Mouse (Mus musculus): Measurements from ENCODE around the gene Ifitm2. TPM values are rescaled to one million over a fixed set of nuclear protein-coding genes. Genes with fewer than 3 reads are reported as not detected.

The Ifitm2 gene
- polyA plus RNA-seq, 1 experiment from 2014 or later, result 949 TPM

DNA sequence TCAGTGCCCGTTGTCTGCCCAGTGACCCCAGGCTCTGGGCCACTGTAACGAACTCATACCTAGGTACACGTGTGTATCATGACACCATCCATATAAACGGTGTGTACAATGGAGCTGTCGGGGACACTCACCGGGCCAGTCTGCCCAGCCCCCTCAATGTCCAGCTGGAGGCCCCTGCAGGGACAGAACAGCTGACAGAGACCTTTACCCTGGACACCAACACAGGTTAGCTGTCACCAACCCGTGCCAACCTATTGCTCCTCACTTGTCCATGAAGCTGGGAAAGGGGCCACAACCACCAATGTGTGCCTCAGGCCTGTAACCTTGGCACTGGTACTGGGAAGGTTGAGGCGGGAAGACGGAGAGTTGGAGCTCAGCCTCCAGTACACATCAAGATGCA is 13.4 kb downstream of the Ifitm2 start:
- H3K36me3 ChIP-seq (ENCODE audit: control insufficient read depth, insufficient read depth, low read length), result peaks cover 9% of the 10 kb centered on the region

GRCm38 (mm10) chr7:140941222-140942051 is 14.3 kb downstream of the Ifitm2 start, which contains the start of gene Pgghg:
TSS of gene Pgghg (plus strand) at chr7:140941391.
- peak within 1 kb of the TSS; percentile 86 for H3K9ac ChIP-seq (ENCODE audit: low read length)
- ATAC-seq (ENCODE audit: low read depth), result peak; percentile 93
- peak within 1 kb of the TSS; percentile 62 for H3K4me2 ChIP-seq (ENCODE audit: low read depth, low read length)
- H3K27ac ChIP-seq (ENCODE audit: low read length), result peak within 1 kb of the TSS; percentile 95
- H3K4me3 ChIP-seq (ENCODE audit: low read length), result peak within 1 kb of the TSS; percentile 55
- no peaks in the 10 kb centered on the region for H3K9me3 ChIP-seq (ENCODE audit: control insufficient read depth, low read length)
- WGBS, result 2% methylated on average over 33 of the region's 33 CpGs
- H3K36me3 ChIP-seq (ENCODE audit: control insufficient read depth, insufficient read depth, low read length), result peaks cover 4% of the 10 kb centered on the region
- peaks cover 19% of the 10 kb centered on the region for H3K4me1 ChIP-seq (replicated peaks; ENCODE audit: control insufficient read depth, insufficient read depth, low read length)
- no peaks in the 10 kb centered on the region for H3K27me3 ChIP-seq (ENCODE audit: control insufficient read depth, insufficient read depth, low read depth, low read length)

More for the DNA sequence above, 13.4 kb downstream of the Ifitm2 start:
- Histone ChIP-seq H3K9me3 (ENCODE audit: control insufficient read depth, low read length) (no peaks in the 10 kb centered on the region), H3K4me3 (ENCODE audit: low read length) (peak overlapping the region; percentile 55), H3K27ac (ENCODE audit: low read length) (peak overlapping the region; percentile 95), H3K4me1 (replicated peaks; ENCODE audit: control insufficient read depth, insufficient read depth, low read length) (peaks cover 21% of the 10 kb centered on the region), H3K4me2 (ENCODE audit: low read depth, low read length) (peak overlapping the region; percentile 62), H3K27me3 (ENCODE audit: control insufficient read depth, insufficient read depth, low read depth, low read length) (no peaks in the 10 kb centered on the region), H3K9ac (ENCODE audit: low read length) (peak overlapping the region; percentile 86)
- 36% methylated on average over 9 of the region's 9 CpGs for WGBS
- peak; percentile 1 for ATAC-seq (ENCODE audit: low read depth)

DNA sequence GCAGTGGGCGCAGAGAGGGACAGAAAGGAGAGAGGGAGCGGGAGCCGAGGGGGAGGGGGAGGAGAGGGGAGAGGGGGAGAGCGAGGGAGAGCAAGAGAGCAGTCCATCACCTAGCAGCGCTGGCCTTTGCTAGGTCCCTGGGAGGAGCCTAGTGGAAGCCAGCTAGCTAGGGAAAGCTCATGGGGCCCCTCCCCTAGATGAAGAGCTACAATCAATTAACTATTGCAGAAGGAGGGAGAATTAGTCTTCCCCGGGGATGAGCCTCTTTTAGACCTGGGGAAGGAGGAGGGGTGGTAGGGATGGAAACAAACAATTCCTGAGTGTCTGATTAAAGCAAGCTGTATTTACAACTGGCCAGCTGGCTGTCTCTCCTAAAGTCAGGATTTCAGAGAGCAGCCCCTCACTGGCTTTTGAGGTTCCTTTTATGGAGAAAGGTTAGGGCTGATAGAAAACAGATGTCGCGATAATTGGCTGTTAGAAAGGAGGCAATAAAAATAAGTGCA is 16.1 kb downstream of the Ifitm2 start:
- ATAC-seq (ENCODE audit: low read depth), result peak; percentile 29
- H3K27me3 ChIP-seq (ENCODE audit: control insufficient read depth, insufficient read depth, low read depth, low read length), result no peaks in the 10 kb centered on the region; the same call in 1 of the 2 replicates
- H3K4me3 ChIP-seq (ENCODE audit: low read length), result no peak overlapping the region
- no peaks in the 10 kb centered on the region for H3K9me3 ChIP-seq (ENCODE audit: control insufficient read depth, low read length)
- H3K36me3 ChIP-seq (ENCODE audit: control insufficient read depth, insufficient read depth, low read length), result no peaks in the 10 kb centered on the region
- H3K9ac ChIP-seq (ENCODE audit: low read length), result peak overlapping the region; percentile 26; the same call in 1 of the 2 replicates
- peaks cover 19% of the 10 kb centered on the region for H3K4me1 ChIP-seq (replicated peaks; ENCODE audit: control insufficient read depth, insufficient read depth, low read length)
- peak overlapping the region; percentile 56 for H3K27ac ChIP-seq (ENCODE audit: low read length)
- WGBS, result 11% methylated on average over 7 of the region's 8 CpGs
- peak overlapping the region; percentile 38 for H3K4me2 ChIP-seq (ENCODE audit: low read depth, low read length)

DNA sequence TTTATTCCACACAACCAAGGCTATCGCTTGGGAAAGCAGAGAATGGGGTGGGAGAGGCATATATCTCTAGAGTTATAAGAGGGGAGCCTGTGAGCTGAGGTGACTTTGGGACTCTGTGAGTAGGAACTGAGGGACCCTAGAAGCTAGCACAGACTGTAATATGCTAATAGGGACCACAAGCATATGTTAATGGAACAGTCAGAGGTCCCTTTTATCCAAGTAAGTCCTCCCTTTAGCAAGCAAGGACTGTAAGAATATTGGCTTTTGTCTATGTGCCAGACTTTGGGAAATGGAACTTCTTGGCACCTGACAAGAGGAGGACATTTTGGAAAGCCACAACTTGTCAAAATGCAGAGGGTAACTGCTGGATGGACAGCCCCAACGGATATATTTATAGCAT is 16.9 kb downstream of the Ifitm2 start:
- H3K4me2 ChIP-seq (ENCODE audit: low read depth, low read length), result no peak overlapping the region
- H3K4me3 ChIP-seq (ENCODE audit: low read length), result no peak overlapping the region
- no peak overlapping the region for H3K9ac ChIP-seq (ENCODE audit: low read length)
- H3K36me3 ChIP-seq (ENCODE audit: control insufficient read depth, insufficient read depth, low read length), result no peaks in the 10 kb centered on the region
- 37% methylated on average over 2 of the region's 2 CpGs for WGBS
- no peak overlapping the region for H3K27ac ChIP-seq (ENCODE audit: low read length)
- no peaks in the 10 kb centered on the region for H3K9me3 ChIP-seq (ENCODE audit: control insufficient read depth, low read length)
- peaks cover 19% of the 10 kb centered on the region for H3K4me1 ChIP-seq (replicated peaks; ENCODE audit: control insufficient read depth, insufficient read depth, low read length)
- no peak for ATAC-seq (ENCODE audit: low read depth)
- H3K27me3 ChIP-seq (ENCODE audit: control insufficient read depth, insufficient read depth, low read depth, low read length), result no peaks in the 10 kb centered on the region; the same call in 1 of the 2 replicates

- no peak for ATAC-seq (ENCODE audit: low read depth)
- H3K4me3 ChIP-seq (ENCODE audit: low read length), result no peak overlapping the region
- H3K27ac ChIP-seq (ENCODE audit: low read length), result no peak overlapping the region
- H3K9me3 ChIP-seq (ENCODE audit: control insufficient read depth, low read length), result no peaks in the 10 kb centered on the region
- no peak overlapping the region for H3K4me2 ChIP-seq (ENCODE audit: low read depth, low read length)
- no peaks in the 10 kb centered on the region; the same call in 1 of the 2 replicates for H3K27me3 ChIP-seq (ENCODE audit: control insufficient read depth, insufficient read depth, low read depth, low read length)
- no peaks in the 10 kb centered on the region for H3K36me3 ChIP-seq (ENCODE audit: control insufficient read depth, insufficient read depth, low read length)
- peaks cover 18% of the 10 kb centered on the region for H3K4me1 ChIP-seq (replicated peaks; ENCODE audit: control insufficient read depth, insufficient read depth, low read length)
- H3K9ac ChIP-seq (ENCODE audit: low read length), result no peak overlapping the region
- WGBS, result 38% methylated on average over 3 of the region's 3 CpGs
Measured at GRCm38 (mm10) chr7:140938436-140938835, 17.4 kb downstream of the Ifitm2 start.

DNA sequence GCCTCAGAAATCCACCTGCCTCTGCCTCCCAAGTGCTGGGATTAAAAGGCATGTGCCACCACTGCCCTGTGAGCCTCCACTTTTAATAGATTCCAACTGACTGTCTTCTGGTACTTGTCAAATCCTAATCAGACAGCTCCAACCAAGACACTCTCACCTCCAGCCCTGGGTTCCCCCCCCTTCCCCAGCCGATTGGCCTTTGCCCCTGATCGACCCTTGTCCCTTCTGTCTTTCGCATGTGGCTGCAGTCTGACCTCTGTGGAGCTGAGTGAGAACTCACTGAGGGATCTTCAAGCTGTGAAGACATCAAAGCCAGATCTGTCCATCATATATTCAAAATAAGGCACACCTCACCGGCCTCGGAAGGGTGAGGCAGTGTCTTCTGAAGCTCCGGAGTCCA is 28.6 kb downstream of the Ifitm2 start:
- H3K27ac ChIP-seq (ENCODE audit: low read length), result no peak overlapping the region
- no peak overlapping the region for H3K4me3 ChIP-seq (ENCODE audit: low read length)
- no peaks in the 10 kb centered on the region for H3K9me3 ChIP-seq (ENCODE audit: control insufficient read depth, low read length)
- H3K9ac ChIP-seq (ENCODE audit: low read length), result no peak overlapping the region
- peaks cover 11% of the 10 kb centered on the region for H3K4me1 ChIP-seq (replicated peaks; ENCODE audit: control insufficient read depth, insufficient read depth, low read length)
- no peak for ATAC-seq (ENCODE audit: low read depth)
- no peak overlapping the region for H3K4me2 ChIP-seq (ENCODE audit: low read depth, low read length)
- no peaks in the 10 kb centered on the region for H3K36me3 ChIP-seq (ENCODE audit: control insufficient read depth, insufficient read depth, low read length)
- 79% methylated on average over 6 of the region's 6 CpGs for WGBS
- H3K27me3 ChIP-seq (ENCODE audit: control insufficient read depth, insufficient read depth, low read depth, low read length), result peaks cover 28% of the 10 kb centered on the region

DNA sequence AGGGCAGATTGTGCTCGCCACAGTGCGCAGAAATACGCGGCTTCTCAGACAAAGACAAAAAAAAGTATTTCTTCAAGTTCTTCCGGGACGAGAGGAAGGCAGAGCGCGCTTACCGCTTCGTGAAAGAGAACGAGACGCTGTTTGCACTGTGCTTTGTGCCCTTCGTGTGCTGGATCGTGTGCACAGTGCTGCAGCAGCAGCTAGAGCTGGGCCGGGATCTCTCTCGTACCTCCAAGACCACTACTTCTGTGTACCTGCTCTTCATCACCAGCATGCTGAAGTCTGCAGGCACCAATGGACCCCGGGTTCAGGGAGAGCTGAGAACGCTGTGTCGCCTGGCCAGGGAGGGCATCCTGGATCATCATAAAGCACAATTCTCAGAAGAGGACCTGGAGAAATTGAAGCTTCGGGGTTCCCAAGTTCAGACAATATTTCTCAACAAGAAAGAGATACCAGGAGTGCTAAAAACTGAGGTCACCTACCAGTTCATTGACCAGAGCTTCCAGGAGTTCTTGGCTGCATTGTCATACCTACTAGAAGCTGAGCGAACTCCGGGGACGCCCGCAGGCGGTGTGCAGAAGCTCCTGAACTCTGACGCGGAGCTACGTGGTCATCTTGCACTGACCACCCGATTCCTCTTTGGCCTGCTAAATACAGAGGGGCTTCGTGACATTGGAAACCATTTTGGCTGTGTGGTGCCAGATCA is 32.6 kb downstream of the Ifitm2 start:
- H3K9ac ChIP-seq (ENCODE audit: low read length), result no peak overlapping the region

DNA sequence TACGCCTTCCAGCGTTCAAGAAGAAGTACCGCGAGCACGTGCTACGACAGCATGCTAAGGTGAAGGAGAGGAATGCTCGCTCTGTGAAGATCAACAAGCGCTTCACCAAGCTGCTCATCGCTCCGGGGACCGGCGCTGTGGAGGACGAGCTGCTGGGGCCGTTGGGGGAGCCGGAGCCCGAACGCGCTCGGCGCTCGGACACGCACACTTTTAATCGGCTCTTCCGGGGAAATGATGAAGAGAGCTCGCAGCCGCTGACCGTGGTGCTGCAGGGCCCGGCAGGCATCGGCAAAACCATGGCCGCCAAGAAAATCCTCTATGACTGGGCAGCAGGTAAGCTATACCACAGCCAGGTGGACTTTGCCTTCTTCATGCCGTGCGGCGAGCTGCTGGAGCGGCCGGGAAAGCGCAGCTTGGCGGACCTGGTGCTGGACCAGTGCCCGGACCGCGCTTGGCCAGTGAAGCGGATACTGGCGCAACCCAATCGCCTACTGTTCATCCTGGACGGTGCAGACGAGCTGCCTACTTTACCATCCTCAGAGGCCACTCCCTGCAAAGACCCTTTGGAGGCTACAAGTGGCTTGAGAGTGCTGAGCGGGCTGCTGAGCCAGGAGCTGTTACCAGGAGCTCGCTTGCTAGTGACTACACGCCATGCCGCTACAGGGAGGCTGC is 33.3 kb downstream of the Ifitm2 start:
- Histone ChIP-seq H3K4me1 (replicated peaks; ENCODE audit: control insufficient read depth, insufficient read depth, low read length) (peaks cover 12% of the 10 kb centered on the region), H3K27ac (ENCODE audit: low read length) (no peak overlapping the region), H3K36me3 (ENCODE audit: control insufficient read depth, insufficient read depth, low read length) (no peaks in the 10 kb centered on the region), H3K4me3 (ENCODE audit: low read length) (peak overlapping the region; percentile 39), H3K9me3 (ENCODE audit: control insufficient read depth, low read length) (no peaks in the 10 kb centered on the region), H3K27me3 (ENCODE audit: control insufficient read depth, insufficient read depth, low read depth, low read length) (peaks cover 57% of the 10 kb centered on the region), H3K9ac (ENCODE audit: low read length) (no peak overlapping the region), H3K4me2 (ENCODE audit: low read depth, low read length) (peak overlapping the region; percentile 54)
- ATAC-seq (ENCODE audit: low read depth), result peak; percentile 57; the same call in 1 of the 2 replicates
- WGBS, result 1% methylated on average over 49 of the region's 49 CpGs

More for the DNA sequence above, 32.6 kb downstream of the Ifitm2 start:
- Histone ChIP-seq H3K36me3 (ENCODE audit: control insufficient read depth, insufficient read depth, low read length) (no peaks in the 10 kb centered on the region), H3K9me3 (ENCODE audit: control insufficient read depth, low read length) (no peaks in the 10 kb centered on the region), H3K4me3 (ENCODE audit: low read length) (peak overlapping the region; percentile 39), H3K4me1 (replicated peaks; ENCODE audit: control insufficient read depth, insufficient read depth, low read length) (peaks cover 12% of the 10 kb centered on the region), H3K27me3 (ENCODE audit: control insufficient read depth, insufficient read depth, low read depth, low read length) (peaks cover 57% of the 10 kb centered on the region), H3K4me2 (ENCODE audit: low read depth, low read length) (peak overlapping the region; percentile 54), H3K27ac (ENCODE audit: low read length) (no peak overlapping the region)
- 20% methylated on average over 30 of the region's 30 CpGs for WGBS
- ATAC-seq (ENCODE audit: low read depth), result no peak

All from lung, embryonic 16.5 days (tissue).